ENCODE assay signal across 9 mouse cellular contexts in genomic region chr7:96209783-96210524, GRCm38 (mm10). TPM values are rescaled to one million over a fixed set of nuclear protein-coding genes. Genes with fewer than 3 reads are reported as not detected.
DNase-seq lines count a peak whose midpoint lies in the region; ATAC-seq and TF ChIP-seq lines count a peak whose summit lies in the region.
"Had no signal": no experiment of that assay in that cellular context is flagged by ENCODE, and none has a peak within 500 bp of the region (broad histone marks: within the 10 kb centered on the region; RNA-seq: fewer than 3 reads in every experiment).

No protein-coding gene starts in this region.

- H3K9ac ChIP-seq in embryonic facial prominence, embryonic 11.5 days (replicated peaks; ENCODE audit: low read length) = peak overlapping the region; percentile 87
- H3K9ac ChIP-seq in lung, embryonic 16.5 days (ENCODE audit: low read length) = peak overlapping the region; percentile 80

- no peaks in the 10 kb centered on the region for H3K27me3 ChIP-seq in embryonic facial prominence, embryonic 11.5 days (ENCODE audit: control insufficient read depth, insufficient read depth, low read length)
- peaks cover 7% of the 10 kb centered on the region; the same call in 1 of the 2 replicates for H3K27me3 ChIP-seq in lung, embryonic 16.5 days (ENCODE audit: control insufficient read depth, insufficient read depth, low read depth, low read length)

- TF ChIP-seq CTCF in layer of hippocampus, adult 2 months (conservative IDR thresholded peaks at IDR 0.05) = peak; percentile 58

- no peaks in the 10 kb centered on the region for H3K36me3 ChIP-seq in embryonic facial prominence, embryonic 11.5 days (replicated peaks; ENCODE audit: control insufficient read depth, insufficient read depth, low read depth, low read length)
- H3K36me3 ChIP-seq in lung, embryonic 16.5 days (ENCODE audit: control insufficient read depth, insufficient read depth, low read length) = no peaks in the 10 kb centered on the region

- peak; percentile 48 for DNase-seq in urinary bladder, adult 2 months (ENCODE audit: low spot score)
- no peak for DNase-seq in urinary bladder, postnatal 10 days (ENCODE audit: low spot score)
- peak; percentile 76 for DNase-seq in embryonic facial prominence, embryonic 11.5 days (ENCODE audit: low spot score)
- peak; percentile 37 to 38 for DNase-seq in heart, postnatal 14 days
- DNase-seq in layer of hippocampus, adult 2 months (ENCODE audit: low spot score in 2 of 2) = peak; percentile 59 to 64
- DNase-seq in right cerebral cortex, postnatal 14 days = peak; percentile 60
- no peak for DNase-seq in thymus, adult 18-20 months

- peak overlapping the region; percentile 61 for H3K4me3 ChIP-seq in embryonic facial prominence, embryonic 11.5 days (ENCODE audit: low read depth, low read length)
- peak overlapping the region; percentile 72 for H3K4me3 ChIP-seq in layer of hippocampus, adult 2 months
- H3K4me3 ChIP-seq in lung, embryonic 16.5 days (ENCODE audit: low read length) = peak overlapping the region; percentile 73

- no peaks in the 10 kb centered on the region for H3K9me3 ChIP-seq in embryonic facial prominence, embryonic 11.5 days (replicated peaks; ENCODE audit: control insufficient read depth, low read length)
- no peaks in the 10 kb centered on the region for H3K9me3 ChIP-seq in lung, embryonic 16.5 days (ENCODE audit: control insufficient read depth, low read length)

- H3K4me2 ChIP-seq in embryonic facial prominence, embryonic 11.5 days (ENCODE audit: low read depth, low read length) = peak overlapping the region; percentile 91
- peak overlapping the region; percentile 98 for H3K4me2 ChIP-seq in lung, embryonic 16.5 days (ENCODE audit: low read depth, low read length)

- H3K4me1 ChIP-seq in embryonic facial prominence, embryonic 11.5 days (ENCODE audit: control insufficient read depth, insufficient read depth, low read length) = no peaks in the 10 kb centered on the region
- peaks cover 21% of the 10 kb centered on the region for H3K4me1 ChIP-seq in lung, embryonic 16.5 days (replicated peaks; ENCODE audit: control insufficient read depth, insufficient read depth, low read length)

- under 1% methylated on average over 55 of the region's 75 CpGs for WGBS in embryonic facial prominence, embryonic 11.5 days
- under 1% methylated on average over 57 of the region's 75 CpGs for WGBS in lung, embryonic 16.5 days

- peak overlapping the region; percentile 62 for H3K27ac ChIP-seq in embryonic facial prominence, embryonic 11.5 days (replicated peaks; ENCODE audit: low read depth, low read length)
- peak overlapping the region; percentile 96 for H3K27ac ChIP-seq in layer of hippocampus, adult 2 months
- H3K27ac ChIP-seq in lung, embryonic 16.5 days (ENCODE audit: low read length) = peak overlapping the region; percentile 41; the same call in 1 of the 2 replicates
- H3K27ac ChIP-seq: macrophage had no signal

- intact Hi-C loops in heart, postnatal 14 days (cut with DNase I) = loop anchor here (5.0 to 10.0 kb wide), 2 partner anchors 155 to 342 kb away; no protein-coding TSS in a partner anchor

- ATAC-seq in embryonic facial prominence, embryonic 11.5 days (replicated peaks; ENCODE audit: insufficient number of reproducible peaks, low FRiP score, low TSS enrichment, low read depth) = peak; percentile 60
- ATAC-seq in lung, embryonic 16.5 days (ENCODE audit: low read depth) = peak; percentile 49

RNA-seq across cellular contexts. Expression of gene Tenm4, which starts 38.9 kb away (rescaled TPM):
- 0.65 and 1.0 TPM in 2 replicates for polyA plus RNA-seq in urinary bladder, adult 2 months (2012; rRNA removed)
- polyA plus RNA-seq in embryonic facial prominence, embryonic 11.5 days (2014; fragmentation: Nextera tagmentation; extraction: Ambion mirVana) = 28.1 and 28.9 TPM in 2 replicates
- total RNA-seq in heart, postnatal 14 days (2021) = 1 to 10 TPM; 2.1 to 2.3 TPM
- total RNA-seq in layer of hippocampus, adult 2 months (2021) = 100 to 1,000 TPM; 111 to 131 TPM
- 17.7 and 18.5 TPM in 2 replicates for polyA plus RNA-seq in lung, embryonic 16.5 days (2015; fragmentation: Nextera tagmentation; extraction: Ambion mirVana)

Comparison
In these comparisons a context has a peak if more than half of its experiments do, and no peak if none do; other contexts are left out.
1. DNase-seq: peak in urinary bladder, adult 2 months (single experiment), embryonic facial prominence, embryonic 11.5 days (single experiment), heart, postnatal 14 days (2 of 2), layer of hippocampus, adult 2 months (2 of 2) and right cerebral cortex, postnatal 14 days (single experiment); none in urinary bladder, postnatal 10 days (single experiment) and thymus, adult 18-20 months (0 of 2).
2. H3K27ac ChIP-seq: peak in every context shown above with its lines; median percentile 96 in layer of hippocampus, adult 2 months; 62 in embryonic facial prominence, embryonic 11.5 days; 41 in lung, embryonic 16.5 days.
3. Peak in every context shown above with its lines, with median percentiles within 50 percentile points of each other: H3K4me3 ChIP-seq.